Mouse (Mus musculus) myocyte (in vitro differentiated cells): ENCODE measurements at regions not wholly inside any gene's neighbourhood (a gene's known extent, or its start where the extent isn't known, plus 50 kb on each side); places are given as distances from the start of the nearest gene placed in this dataset.

Experiments
- E2F4 ChIP-seq: IDR thresholded peaks from one replicate; pipeline ENCODE4 v1.6.1; 2011; ENCODE audit warnings: mild to moderate bottlenecking, control low read depth, moderate library complexity; ENCODE audit not compliant: insufficient read depth
- MYOD1 ChIP-seq, 3 experiments: IDR thresholded peaks; one replicate each; pipeline ENCODE4 v1.6.1; 2011; ENCODE audit warnings: control low read depth in 2 of 3, low read depth in 2 of 3, mild to moderate bottlenecking in 2 of 3, moderate library complexity in 1 of 3; ENCODE audit not compliant: insufficient read length in 2 of 3, control insufficient read depth in 1 of 3
- MYOG ChIP-seq, 3 experiments: IDR thresholded peaks; one replicate each; pipeline ENCODE4 v1.6.1; 2011; ENCODE audit warnings: control low read depth in 2 of 3, low read depth in 2 of 3, mild to moderate bottlenecking in 2 of 3; ENCODE audit not compliant: insufficient read length in 2 of 3, control insufficient read depth in 1 of 3, insufficient read depth in 1 of 3
- POLR2A ChIP-seq: IDR thresholded peaks from one replicate; pipeline ENCODE4 v1.6.1; 2011; ENCODE audit warnings: low read depth, mild to moderate bottlenecking, control low read depth, moderate library complexity; ENCODE audit not compliant: insufficient read length
- POLR2AphosphoS2 ChIP-seq: IDR thresholded peaks from one replicate; pipeline ENCODE4 v1.6.1; 2011; ENCODE audit warnings: low read depth, control low read depth; ENCODE audit not compliant: insufficient read length
- TCF12 ChIP-seq: IDR thresholded peaks from one replicate; pipeline ENCODE4 v1.6.1; 2011; ENCODE audit warnings: mild to moderate bottlenecking, control low read depth; ENCODE audit not compliant: poor library complexity, insufficient read depth, severe bottlenecking
- USF1 ChIP-seq: IDR thresholded peaks from one replicate; pipeline ENCODE4 v1.6.1; 2011; ENCODE audit warnings: low read depth, mild to moderate bottlenecking, control low read depth, moderate library complexity

GRCm38 (mm10) chrX:11412316-11412826, 84.7 kb downstream of the H2al1j start:
- no peak for TF ChIP-seq POLR2A
- no peak for TF ChIP-seq MYOG (IDR thresholded peaks at IDR 0.05; ENCODE audit: control insufficient read depth in 1 of 3, insufficient read depth in 1 of 3, insufficient read length in 2 of 3, low read depth in 2 of 3)
- TF ChIP-seq POLR2AphosphoS2 = no peak
- no peak for TF ChIP-seq MYOD1 (IDR thresholded peaks at IDR 0.05; ENCODE audit: control insufficient read depth in 1 of 3, insufficient read length in 2 of 3, low read depth in 2 of 3)
- no peak for TF ChIP-seq TCF12
- TF ChIP-seq E2F4 = no peak
- no peak for TF ChIP-seq USF1
